Mouse (Mus musculus) lung, adult 2 months (tissue): ENCODE data around the gene Lasp1.

Experiments
- CTCF ChIP-seq: fragments of 200-500 bp; IDR thresholded peaks from 2 replicates; pipeline ENCODE4 v1.5.1; 2011; ENCODE audit warnings: mild to moderate bottlenecking, low read length, control low read depth; ENCODE audit not compliant: insufficient read depth
- POLR2A ChIP-seq: fragments of 200-500 bp; IDR thresholded peaks from 2 replicates; pipeline ENCODE4 v1.6.1; 2011; ENCODE audit warnings: low read depth, mild to moderate bottlenecking, control low read depth, low read length, borderline replicate concordance; ENCODE audit errors: extremely low read depth

- TF ChIP-seq CTCF (no peak), POLR2A (no peak)
These were observed 5.6 kb upstream of the Lasp1 start for GRCm38 (mm10) chr11:97793165-97793564.
